Mouse (Mus musculus) CD4-positive, CD25-positive, alpha-beta regulatory T cell, adult 2 months (primary cell): ENCODE results near the gene Mast3.

Experiments
- DNase-seq: peaks from one replicate; pipeline ENCODE4 v3.0.0-alpha.2; 2012; ENCODE audit warnings: low read depth, low spot score

Mast3 gene

GRCm38 (mm10) chr8:70762118-70762517 lies 42.7 kb downstream of the Mast3 start:
- no peak for DNase-seq

DNA sequence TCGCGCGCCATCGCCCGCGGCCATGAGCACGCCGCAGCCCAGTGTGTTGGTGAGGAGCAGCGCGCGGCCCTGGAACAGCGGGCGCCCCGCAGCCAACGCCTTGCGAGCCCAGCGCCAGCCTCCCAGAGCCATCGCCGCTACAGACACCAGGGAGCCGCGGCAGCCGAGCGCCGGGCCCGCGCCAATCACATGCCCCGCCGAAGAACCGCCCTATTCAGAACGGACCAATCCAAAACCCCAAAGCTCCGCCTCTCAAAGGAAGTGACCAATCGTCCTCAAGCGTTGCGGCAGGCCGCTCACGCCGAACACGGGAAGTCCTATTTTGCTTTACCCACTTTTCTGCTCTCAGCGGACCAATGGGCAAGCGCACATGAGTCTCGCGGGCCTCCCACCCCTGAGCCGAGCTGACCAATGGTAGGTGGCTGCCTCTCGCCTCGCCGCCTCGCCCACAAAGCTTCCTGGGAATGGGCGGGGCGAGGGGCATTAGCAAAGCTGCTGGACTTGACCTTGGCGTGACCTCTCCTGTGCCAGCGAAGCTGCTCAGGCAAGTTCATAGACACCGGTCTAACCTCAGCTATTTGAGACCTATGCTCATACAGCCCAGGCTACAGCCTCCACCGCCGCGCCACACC lies 44.0 kb downstream of the Mast3 start, which contains the start of gene Mpv17l2:
TSS of gene Mpv17l2 (minus strand) at position 172 of the 632 bp plus-strand sequence.
- DNase-seq = peak; percentile 97

- peak; percentile 53 for DNase-seq
These were observed 44.5 kb downstream of the Mast3 start for GRCm38 (mm10) chr8:70760350-70760749.

DNA sequence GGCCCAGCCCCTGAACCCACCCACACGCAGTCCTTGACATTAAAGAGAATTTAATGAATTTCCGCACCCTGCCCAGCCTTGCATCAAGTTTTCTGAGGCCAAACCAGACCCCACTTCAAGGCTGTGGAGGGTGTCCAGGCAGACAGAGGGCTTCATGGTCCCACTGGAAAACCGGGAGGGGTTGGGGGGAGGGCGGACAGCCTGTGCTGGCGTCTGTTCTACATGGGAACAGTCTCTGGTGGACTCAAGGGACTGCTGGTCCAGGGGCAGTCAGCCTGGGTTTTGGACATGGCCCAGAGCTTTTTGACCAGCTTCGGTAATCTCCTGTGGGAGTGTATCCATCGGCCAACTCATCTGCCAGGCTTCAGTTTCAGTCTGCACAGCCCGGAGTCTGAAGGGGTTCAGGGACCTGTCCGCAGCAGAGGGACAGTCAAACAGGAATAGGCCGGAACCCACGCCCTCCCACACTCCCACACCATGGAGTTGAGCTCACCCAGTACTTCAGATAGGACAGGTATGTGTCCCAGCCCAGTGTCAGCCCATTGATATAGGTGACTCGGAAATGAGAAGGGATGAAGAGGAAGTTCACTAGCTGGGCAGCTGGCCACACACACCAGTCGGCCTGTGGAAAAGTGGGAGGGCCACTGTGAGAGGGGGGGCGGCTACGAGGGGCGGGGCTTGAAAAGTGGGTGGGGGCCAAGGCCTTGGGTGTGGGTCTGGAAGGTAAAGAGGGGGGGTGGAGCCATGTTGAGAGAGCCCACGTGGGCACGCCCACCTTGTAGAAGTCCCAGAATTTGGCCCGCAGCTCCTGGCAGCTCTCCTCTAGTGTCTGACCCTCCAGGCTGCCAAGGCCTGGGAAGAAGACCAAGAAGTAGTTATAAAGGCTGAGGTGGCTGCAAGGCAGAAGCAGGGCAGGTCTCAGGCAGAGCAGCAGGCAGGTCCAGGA lies 46.0 kb downstream of the Mast3 start:
- DNase-seq = no peak

DNA sequence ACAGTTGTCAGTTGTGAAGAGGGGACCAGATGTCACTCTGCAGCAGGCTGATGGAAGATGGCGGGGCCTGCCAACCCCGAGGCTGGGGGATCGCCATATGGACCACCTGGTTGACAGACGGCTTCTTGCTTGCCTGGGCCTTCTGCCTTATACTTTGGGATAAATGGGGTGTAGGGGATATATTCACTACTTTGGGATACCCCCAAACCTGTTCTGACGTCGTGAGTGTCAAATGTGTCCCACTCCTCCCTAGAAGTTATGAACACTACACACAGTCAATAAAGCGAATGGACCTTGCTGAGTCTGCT lies 46.6 kb downstream of the Mast3 start:
- no peak for DNase-seq

DNA sequence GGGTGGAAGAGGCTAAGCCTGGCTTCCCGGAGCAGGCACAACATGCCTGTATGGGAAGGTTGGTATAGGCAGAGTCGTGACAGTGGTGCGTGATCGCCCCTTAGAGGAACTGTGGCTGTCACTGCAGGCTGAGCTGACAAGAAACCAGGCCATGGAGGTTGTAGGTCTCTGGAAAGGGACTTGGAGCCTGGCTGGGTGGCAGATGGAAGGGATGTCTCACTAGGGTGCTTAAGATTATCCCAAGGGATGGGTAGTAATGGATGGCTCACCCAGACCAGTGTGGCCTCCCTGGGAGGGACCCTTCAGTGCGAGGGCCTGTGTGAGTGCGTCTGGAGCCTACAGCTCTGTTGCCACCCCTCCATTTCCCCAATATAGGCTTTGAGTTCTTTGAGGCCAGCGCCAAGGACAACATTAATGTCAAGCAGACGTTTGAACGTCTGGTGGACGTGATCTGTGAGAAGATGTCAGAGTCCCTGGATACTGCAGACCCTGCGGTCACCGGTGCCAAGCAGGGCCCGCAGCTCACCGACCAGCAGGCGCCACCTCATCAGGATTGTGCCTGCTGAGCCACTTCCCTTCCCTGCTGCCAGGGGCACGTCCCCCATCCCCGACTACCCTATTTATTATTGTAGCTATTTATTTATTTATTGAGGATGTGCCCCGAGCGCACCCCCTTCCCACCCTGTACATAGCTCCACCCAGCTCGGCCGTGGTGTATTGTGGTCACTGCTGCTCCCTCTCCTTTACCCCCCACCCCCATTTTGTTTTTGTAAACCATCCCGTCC lies 47.1 kb downstream of the Mast3 start:
- peak; percentile 55 for DNase-seq

DNA sequence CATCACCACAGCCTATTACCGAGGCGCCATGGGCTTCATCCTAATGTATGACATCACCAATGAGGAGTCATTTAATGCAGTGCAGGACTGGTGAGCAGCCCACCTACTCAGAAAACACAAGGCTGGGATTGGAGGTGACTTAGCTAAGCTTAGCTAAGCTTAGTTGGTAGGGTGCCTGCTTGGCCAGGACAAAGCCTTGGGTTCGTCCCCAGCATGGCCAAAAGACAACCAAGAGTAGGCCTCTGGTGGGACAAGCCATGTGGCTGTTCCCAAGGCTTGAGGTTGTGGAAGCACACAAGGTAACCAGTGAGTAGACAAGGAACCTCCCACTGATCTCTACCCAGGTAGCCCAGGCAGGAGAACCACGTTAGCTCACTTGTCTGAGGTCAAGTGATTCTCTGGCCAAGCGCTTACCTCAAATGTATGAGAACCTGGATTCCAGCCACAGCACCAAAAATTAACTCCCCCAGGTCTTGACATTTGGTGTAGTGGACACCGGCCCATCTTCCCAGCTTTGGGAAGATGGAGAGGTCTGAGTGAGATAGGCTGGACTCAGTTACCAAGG lies 48.3 kb downstream of the Mast3 start:
- DNase-seq = no peak

- DNase-seq = no peak
These were observed 49.0 kb downstream of the Mast3 start for GRCm38 (mm10) chr8:70755661-70756475.

DNA sequence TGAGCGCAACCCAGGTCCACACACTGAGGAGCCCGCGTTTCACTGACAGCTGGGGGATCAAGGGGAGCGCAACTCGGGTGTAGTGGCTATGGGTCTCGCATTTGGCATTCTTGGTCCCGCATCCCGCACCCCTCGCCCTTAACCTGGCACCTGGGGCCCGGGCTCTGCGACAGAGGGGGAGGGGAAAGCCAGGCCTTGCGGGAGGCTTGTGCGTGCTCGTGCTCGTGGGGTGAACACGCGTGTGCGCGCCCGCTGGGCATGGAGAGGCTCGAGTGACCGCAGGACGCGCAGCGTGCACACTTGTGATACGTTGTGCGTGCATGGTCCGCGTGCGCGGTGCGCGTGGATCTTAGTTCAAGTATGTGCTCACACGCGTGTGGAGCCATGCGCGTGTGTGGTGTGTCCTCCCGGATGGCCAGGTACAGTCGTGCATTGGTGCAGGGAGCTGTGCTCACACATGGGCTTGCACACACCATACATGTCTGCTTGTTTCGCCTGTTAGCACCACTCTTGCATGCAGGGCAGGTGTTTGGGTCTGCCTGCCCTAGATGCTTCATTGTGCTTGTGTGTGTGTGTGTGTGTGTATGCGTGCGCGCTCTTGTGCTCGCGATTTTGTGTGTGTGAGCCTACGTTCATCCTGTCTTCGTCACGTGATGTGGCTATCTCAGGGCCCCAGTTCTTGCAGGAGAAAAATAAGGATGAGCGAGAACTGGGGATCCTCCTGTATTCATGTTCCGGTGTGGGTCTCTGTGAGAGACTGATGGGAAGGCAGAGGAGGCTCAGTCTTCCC lies 49.8 kb downstream of the Mast3 start:
- DNase-seq = peak; percentile 66

DNA sequence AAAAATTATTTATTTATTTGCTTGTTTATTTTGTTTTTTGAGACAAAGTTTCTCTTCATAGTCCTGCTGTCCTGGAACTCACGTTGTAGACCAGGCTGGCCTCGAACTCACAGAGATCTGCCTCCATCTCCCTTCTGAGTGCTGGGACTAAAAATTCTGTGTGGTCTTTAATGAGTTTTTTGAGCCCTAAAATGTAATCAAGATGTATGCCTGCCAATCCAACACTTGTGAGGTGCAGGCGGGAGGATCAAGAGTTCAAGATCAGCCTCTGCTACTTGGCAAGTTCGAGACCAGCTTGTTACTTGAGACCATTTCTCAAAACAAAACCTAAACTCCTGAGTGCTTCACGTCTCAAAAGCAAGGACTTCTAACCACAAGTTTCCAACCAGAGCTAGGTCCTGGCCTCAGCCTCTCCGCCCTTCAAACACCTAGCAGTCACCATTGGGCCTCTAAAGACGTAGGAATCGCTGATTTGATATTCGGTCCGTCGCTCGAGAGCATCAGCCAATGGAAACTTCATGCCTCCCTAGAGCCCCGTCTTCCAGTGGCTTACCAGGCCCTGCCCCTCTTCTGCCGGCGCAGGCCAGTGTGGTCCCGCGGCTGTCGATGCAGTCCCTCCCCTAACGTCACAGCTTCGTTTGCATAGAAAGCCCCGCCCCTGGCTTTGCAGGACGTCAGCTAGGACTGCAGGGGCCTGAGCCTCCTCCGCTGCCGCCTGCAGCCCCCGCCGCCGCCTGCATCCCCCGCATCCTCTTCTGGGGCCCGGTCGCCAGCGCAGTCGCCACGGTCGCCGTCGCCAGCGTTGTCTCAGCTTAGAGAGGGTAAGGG lies 50.6 kb downstream of the Mast3 start, which contains the start of gene Rab3a:
TSS of gene Rab3a (plus strand) at position 637 of the 828 bp plus-strand sequence.
- DNase-seq = peak; percentile 97

DNA sequence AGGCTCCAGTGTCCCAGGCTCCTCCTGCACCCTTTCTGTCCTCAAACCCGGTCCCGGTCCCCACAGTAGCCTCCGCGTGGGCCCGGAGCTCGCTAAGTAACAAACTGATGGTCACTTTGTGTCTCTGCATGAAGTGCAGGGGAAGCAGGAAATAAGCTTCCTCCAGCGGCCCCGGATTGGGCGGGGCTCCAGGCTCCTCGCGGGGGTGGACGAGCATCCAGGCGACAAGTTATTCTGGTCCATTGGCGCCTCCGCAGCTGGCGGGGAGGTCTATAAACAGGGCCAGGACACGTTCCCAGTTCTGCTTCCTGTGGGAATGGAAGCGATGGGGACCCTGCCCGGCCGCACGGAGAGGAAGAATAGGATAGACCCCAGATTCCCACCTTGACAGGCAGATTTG lies 51.7 kb downstream of the Mast3 start:
- DNase-seq = peak; percentile 72

GRCm38 (mm10) chr8:70752000-70752764 lies 52.7 kb downstream of the Mast3 start:
- DNase-seq = peak; percentile 83

- no peak for DNase-seq
These were observed 54.6 kb downstream of the Mast3 start for GRCm38 (mm10) chr8:70750128-70750680.

GRCm38 (mm10) chr8:70749097-70749674 lies 55.7 kb downstream of the Mast3 start:
- DNase-seq = no peak

GRCm38 (mm10) chr8:70748246-70749096 lies 56.4 kb downstream of the Mast3 start:
- DNase-seq = no peak

GRCm38 (mm10) chr8:70747211-70747890 lies 57.5 kb downstream of the Mast3 start:
- no peak for DNase-seq
